Mouse (Mus musculus): ENCODE results near the gene Slc16a14. TPM values are rescaled to one million over a fixed set of nuclear protein-coding genes. Genes with fewer than 3 reads are reported as not detected.

Gene Slc16a14
- polyA plus RNA-seq, 1 experiment from 2014 or later = not detected

GRCm38 (mm10) chr1:84882066-84882532, 52.8 kb downstream of the Slc16a14 start:
- WGBS (ENCODE audit: insufficient replicate concordance) = 69% methylated on average over 2 of the region's 2 CpGs
- no peak overlapping the region for H3K9ac ChIP-seq
- no peaks in the 10 kb centered on the region for H3K9me3 ChIP-seq (replicated peaks)
- no peak overlapping the region for H3K27ac ChIP-seq (replicated peaks)
- H3K4me1 ChIP-seq (replicated peaks) = no peaks in the 10 kb centered on the region
- no peak overlapping the region for H3K4me2 ChIP-seq
- no peaks in the 10 kb centered on the region for H3K27me3 ChIP-seq
- H3K4me3 ChIP-seq (replicated peaks) = no peak overlapping the region
- H3K36me3 ChIP-seq (replicated peaks) = no peaks in the 10 kb centered on the region
- ATAC-seq (ENCODE audit: insufficient read depth) = no peak

DNA sequence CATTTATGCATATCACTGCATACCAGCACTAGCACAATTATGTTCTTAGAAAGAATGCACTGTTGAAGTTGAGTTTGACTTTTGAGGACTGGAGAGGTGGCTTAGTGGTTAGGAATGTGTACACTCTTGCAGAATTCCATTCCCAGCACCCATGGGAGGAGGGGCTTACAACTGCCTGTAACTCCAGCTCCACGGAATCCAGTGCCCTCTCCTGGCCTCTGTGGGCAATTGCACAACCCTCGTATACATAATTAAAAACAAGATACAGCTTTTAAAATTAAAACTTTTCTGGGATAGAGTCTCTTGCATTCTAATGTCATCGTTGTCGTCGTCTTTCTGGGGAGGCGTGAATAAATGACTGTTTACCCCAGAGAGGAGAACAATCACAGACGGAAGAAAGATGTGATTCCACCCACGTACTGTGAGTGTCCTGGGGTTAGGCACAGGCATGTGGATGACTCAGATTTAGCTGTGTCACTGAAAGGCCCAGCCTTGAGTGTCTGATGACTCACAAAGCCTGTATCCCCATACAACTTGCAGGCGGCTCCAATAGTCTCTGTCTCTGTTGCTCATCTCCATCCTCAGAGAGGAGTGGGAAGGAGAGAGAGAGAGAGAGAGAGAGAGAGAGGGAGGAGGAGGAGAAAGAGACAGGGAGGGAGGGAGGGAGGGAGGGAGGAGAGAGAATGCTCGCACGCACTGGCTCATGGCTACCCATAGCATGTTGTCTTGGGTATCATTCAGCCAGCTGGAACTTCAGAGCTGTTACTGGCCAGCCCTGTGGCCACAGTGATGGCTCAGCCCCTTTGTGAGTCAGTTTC, 53.5 kb downstream of the Slc16a14 start:
- H3K9ac ChIP-seq = no peak overlapping the region
- 70% methylated on average over 11 of the region's 11 CpGs for WGBS (ENCODE audit: insufficient replicate concordance)
- H3K27me3 ChIP-seq = no peaks in the 10 kb centered on the region
- H3K9me3 ChIP-seq (replicated peaks) = no peaks in the 10 kb centered on the region
- no peaks in the 10 kb centered on the region for H3K36me3 ChIP-seq (replicated peaks)
- no peak overlapping the region for H3K27ac ChIP-seq (replicated peaks)
- H3K4me1 ChIP-seq (replicated peaks) = no peaks in the 10 kb centered on the region
- H3K4me2 ChIP-seq = no peak overlapping the region
- ATAC-seq (ENCODE audit: insufficient read depth) = no peak
- H3K4me3 ChIP-seq (replicated peaks) = no peak overlapping the region

GRCm38 (mm10) chr1:84879571-84880120, 55.3 kb downstream of the Slc16a14 start:
- Histone ChIP-seq H3K27ac (replicated peaks) (no peak overlapping the region), H3K27me3 (no peaks in the 10 kb centered on the region), H3K36me3 (replicated peaks) (no peaks in the 10 kb centered on the region), H3K4me2 (no peak overlapping the region), H3K9me3 (replicated peaks) (no peaks in the 10 kb centered on the region), H3K9ac (no peak overlapping the region), H3K4me3 (replicated peaks) (no peak overlapping the region), H3K4me1 (replicated peaks) (no peaks in the 10 kb centered on the region)
- no peak for ATAC-seq (ENCODE audit: insufficient read depth)
- 75% methylated on average over 8 of the region's 8 CpGs for WGBS (ENCODE audit: insufficient replicate concordance)

- H3K9me3 ChIP-seq (replicated peaks) = no peaks in the 10 kb centered on the region
- no peak overlapping the region for H3K4me2 ChIP-seq
- 63% methylated on average over 2 of the region's 2 CpGs for WGBS (ENCODE audit: insufficient replicate concordance)
- ATAC-seq (ENCODE audit: insufficient read depth) = peak; percentile 58; the same call in 1 of the 2 replicates
- H3K9ac ChIP-seq = no peak overlapping the region
- H3K27me3 ChIP-seq = no peaks in the 10 kb centered on the region
- no peak overlapping the region for H3K4me3 ChIP-seq (replicated peaks)
- no peaks in the 10 kb centered on the region for H3K36me3 ChIP-seq (replicated peaks)
- 0 out of 2 replicates have a peak, but pooled peaks cover 5% of the 10 kb centered on the region for H3K4me1 ChIP-seq (replicated peaks)
- H3K27ac ChIP-seq (replicated peaks) = no peak overlapping the region
These were observed 57.3 kb downstream of the Slc16a14 start for GRCm38 (mm10) chr1:84877590-84877989.

GRCm38 (mm10) chr1:84872939-84873338, 62.0 kb downstream of the Slc16a14 start:
- WGBS (ENCODE audit: insufficient replicate concordance) = 49% methylated on average over 4 of the region's 4 CpGs
- H3K9ac ChIP-seq = no peak overlapping the region
- no peaks in the 10 kb centered on the region for H3K27me3 ChIP-seq
- H3K4me1 ChIP-seq (replicated peaks) = peaks cover 12% of the 10 kb centered on the region; the same call in 1 of the 2 replicates
- no peaks in the 10 kb centered on the region for H3K9me3 ChIP-seq (replicated peaks)
- no peak overlapping the region for H3K4me2 ChIP-seq
- no peaks in the 10 kb centered on the region for H3K36me3 ChIP-seq (replicated peaks)
- no peak for ATAC-seq (ENCODE audit: insufficient read depth)
- no peak overlapping the region for H3K27ac ChIP-seq (replicated peaks)
- no peak overlapping the region for H3K4me3 ChIP-seq (replicated peaks)

DNA sequence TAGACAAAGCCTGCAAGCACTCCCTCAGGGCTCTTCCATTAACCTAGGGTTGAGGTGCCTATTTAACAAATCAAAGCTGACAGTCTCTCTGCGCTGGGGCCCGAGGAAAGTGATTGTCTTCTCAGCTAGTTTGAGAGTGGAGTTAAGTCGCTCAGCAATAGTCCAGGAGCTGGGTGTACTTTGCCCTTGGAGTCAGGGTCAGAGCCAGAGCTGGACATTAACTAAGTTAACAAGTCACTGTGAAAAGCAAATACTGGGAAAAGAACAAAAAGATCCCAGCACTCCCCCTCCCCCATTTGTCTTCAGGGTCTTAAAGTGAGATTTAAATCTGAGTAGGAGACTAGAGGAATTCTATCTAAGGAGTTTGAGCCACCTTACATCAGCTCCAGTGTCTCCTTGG, 62.8 kb downstream of the Slc16a14 start:
- Histone ChIP-seq H3K9me3 (replicated peaks) (no peaks in the 10 kb centered on the region), H3K36me3 (replicated peaks) (no peaks in the 10 kb centered on the region), H3K9ac (no peak overlapping the region), H3K4me2 (no peak overlapping the region), H3K4me3 (replicated peaks) (no peak overlapping the region), H3K4me1 (replicated peaks) (peaks cover 12% of the 10 kb centered on the region; the same call in 1 of the 2 replicates), H3K27ac (replicated peaks) (peak overlapping the region; percentile 65), H3K27me3 (no peaks in the 10 kb centered on the region)
- WGBS (ENCODE audit: insufficient replicate concordance) = 51% methylated on average over 3 of the region's 3 CpGs
- peak; percentile 40; the same call in 1 of the 2 replicates for ATAC-seq (ENCODE audit: insufficient read depth)

- no peak for ATAC-seq (ENCODE audit: insufficient read depth)
- peak overlapping the region; percentile 65; the same call in 1 of the 2 replicates for H3K27ac ChIP-seq (replicated peaks)
These were observed 63.8 kb downstream of the Slc16a14 start for GRCm38 (mm10) chr1:84871131-84871530.

DNA sequence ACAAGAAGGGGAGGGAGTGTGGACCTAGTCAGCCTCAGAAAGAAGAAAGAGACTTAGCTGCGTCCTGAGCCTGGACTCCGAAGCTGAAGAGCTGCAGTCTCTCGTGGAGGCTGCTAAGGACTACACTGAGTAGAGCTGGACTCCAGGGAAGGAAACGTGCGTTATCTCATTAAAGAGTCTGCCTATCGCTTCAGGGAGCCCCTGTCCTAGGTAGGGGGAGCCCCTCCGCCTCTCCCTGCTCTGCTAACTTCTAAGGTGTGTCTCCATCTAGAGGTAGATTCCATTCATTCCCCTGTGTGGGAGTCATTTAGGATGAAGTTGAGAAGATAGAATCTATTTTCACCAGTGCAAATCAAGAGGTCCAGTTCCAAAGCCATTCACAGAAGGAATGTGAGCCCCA, 65.4 kb downstream of the Slc16a14 start:
- 0 out of 2 replicates have a peak, but pooled peaks have one; percentile 23 for ATAC-seq (ENCODE audit: insufficient read depth)
- Histone ChIP-seq H3K4me2 (peak overlapping the region; percentile 30), H3K4me1 (replicated peaks) (peaks cover 12% of the 10 kb centered on the region; the same call in 1 of the 2 replicates), H3K9ac (no peak overlapping the region), H3K27ac (replicated peaks) (no peak overlapping the region), H3K27me3 (no peaks in the 10 kb centered on the region), H3K9me3 (replicated peaks) (no peaks in the 10 kb centered on the region), H3K4me3 (replicated peaks) (no peak overlapping the region), H3K36me3 (replicated peaks) (no peaks in the 10 kb centered on the region)
- 34% methylated on average over 7 of the region's 7 CpGs for WGBS (ENCODE audit: insufficient replicate concordance)

More at GRCm38 (mm10) chr1:84871131-84871530, 63.8 kb downstream of the Slc16a14 start:
- Histone ChIP-seq H3K4me1 (replicated peaks) (peaks cover 12% of the 10 kb centered on the region; the same call in 1 of the 2 replicates), H3K9me3 (replicated peaks) (no peaks in the 10 kb centered on the region), H3K9ac (no peak overlapping the region), H3K4me2 (no peak overlapping the region), H3K4me3 (replicated peaks) (no peak overlapping the region), H3K36me3 (replicated peaks) (no peaks in the 10 kb centered on the region), H3K27me3 (no peaks in the 10 kb centered on the region)
- WGBS (ENCODE audit: insufficient replicate concordance) = 53% methylated on average over 6 of the region's 6 CpGs

DNA sequence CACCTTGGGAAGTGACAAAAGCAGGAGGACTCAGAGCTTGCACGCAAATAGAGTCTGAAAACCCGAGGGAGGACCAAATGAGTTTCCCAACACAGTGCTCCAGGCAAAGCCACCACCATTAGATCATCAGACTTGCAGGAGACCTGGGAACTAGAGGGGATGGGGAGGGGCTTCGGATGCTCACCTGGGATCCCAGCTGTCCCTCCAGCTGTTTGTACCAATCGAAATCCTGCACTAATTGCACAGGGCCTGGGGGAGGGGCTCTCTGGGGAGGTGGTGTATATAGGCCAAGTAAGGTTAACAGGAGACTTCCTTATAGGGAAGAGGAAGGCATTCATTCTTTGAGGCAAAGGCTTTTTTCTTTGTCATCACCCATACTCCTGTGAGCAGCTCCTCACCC, 66.1 kb downstream of the Slc16a14 start:
- Histone ChIP-seq H3K27ac (replicated peaks) (no peak overlapping the region), H3K27me3 (no peaks in the 10 kb centered on the region), H3K4me3 (replicated peaks) (no peak overlapping the region), H3K4me2 (no peak overlapping the region), H3K4me1 (replicated peaks) (peaks cover 15% of the 10 kb centered on the region; the same call in 1 of the 2 replicates), H3K36me3 (replicated peaks) (no peaks in the 10 kb centered on the region), H3K9ac (no peak overlapping the region), H3K9me3 (replicated peaks) (no peaks in the 10 kb centered on the region)
- 47% methylated on average over 4 of the region's 4 CpGs for WGBS (ENCODE audit: insufficient replicate concordance)
- no peak for ATAC-seq (ENCODE audit: insufficient read depth)

GRCm38 (mm10) chr1:84868311-84868710, 66.6 kb downstream of the Slc16a14 start:
- ATAC-seq (ENCODE audit: insufficient read depth) = no peak
- H3K4me2 ChIP-seq = no peak overlapping the region
- H3K4me3 ChIP-seq (replicated peaks) = no peak overlapping the region
- H3K27me3 ChIP-seq = no peaks in the 10 kb centered on the region
- peaks cover 15% of the 10 kb centered on the region; the same call in 1 of the 2 replicates for H3K4me1 ChIP-seq (replicated peaks)
- H3K9ac ChIP-seq = no peak overlapping the region
- no peak overlapping the region for H3K27ac ChIP-seq (replicated peaks)
- H3K36me3 ChIP-seq (replicated peaks) = no peaks in the 10 kb centered on the region
- no peaks in the 10 kb centered on the region for H3K9me3 ChIP-seq (replicated peaks)

DNA sequence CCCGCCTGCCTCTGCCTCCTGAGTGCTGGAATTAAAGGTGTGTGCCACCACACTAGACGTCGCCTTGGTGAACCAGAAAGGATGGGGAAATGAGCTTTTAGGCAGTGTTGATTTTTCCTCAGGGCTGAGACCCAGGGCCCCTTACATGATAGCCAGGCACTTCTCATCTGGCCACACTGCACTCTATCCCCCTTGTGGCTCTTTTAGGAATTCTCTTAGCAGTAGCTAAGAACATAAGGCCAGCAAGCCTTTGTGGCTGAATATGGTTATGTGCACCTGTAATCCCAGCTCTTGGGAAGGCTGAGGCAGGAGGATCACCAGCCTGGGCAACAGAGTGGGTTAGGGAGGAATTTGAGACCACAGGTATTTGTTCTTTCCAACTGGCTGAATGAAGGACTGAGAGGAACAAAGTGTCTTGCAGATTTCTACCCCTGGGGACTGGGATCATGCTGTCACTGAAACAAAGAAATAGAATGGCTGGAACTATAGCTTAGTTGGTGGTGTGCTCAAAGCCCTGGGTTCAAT, 68.2 kb downstream of the Slc16a14 start:
- Histone ChIP-seq H3K9ac (no peak overlapping the region), H3K27me3 (no peaks in the 10 kb centered on the region), H3K4me1 (replicated peaks) (peaks cover 10% of the 10 kb centered on the region; the same call in 1 of the 2 replicates), H3K4me2 (no peak overlapping the region), H3K4me3 (replicated peaks) (no peak overlapping the region), H3K36me3 (replicated peaks) (no peaks in the 10 kb centered on the region), H3K9me3 (replicated peaks) (no peaks in the 10 kb centered on the region), H3K27ac (replicated peaks) (no peak overlapping the region)
- 79% methylated on average over 3 of the region's 3 CpGs for WGBS (ENCODE audit: insufficient replicate concordance)
- no peak for ATAC-seq (ENCODE audit: insufficient read depth)

Measured in liver, embryonic 15.5 days (tissue).